Mouse (Mus musculus) megakaryocyte, embryonic 14.5 days (primary cell): Measurements from ENCODE around the gene Slc4a1. TPM values are rescaled to one million over a fixed set of nuclear protein-coding genes. Genes with fewer than 3 reads are reported as not detected.

Experiments
- H3K27me3 ChIP-seq: replicated peaks from 2 replicates; pipeline ENCODE3; 2012; ENCODE audit warnings: inconsistent platforms
- H3K36me3 ChIP-seq: replicated peaks from 2 replicates; pipeline ENCODE3; 2012; ENCODE audit warnings: low read length, inconsistent platforms, mixed read lengths
- H3K4me1 ChIP-seq: 2 replicates; pipeline ENCODE4 v1.6.1; 2012; ENCODE audit warnings: inconsistent platforms
- H3K4me3 ChIP-seq: replicated peaks from 2 replicates; pipeline ENCODE3; 2012; ENCODE audit warnings: moderate library complexity, mild to moderate bottlenecking, inconsistent platforms
- H3K9me3 ChIP-seq: 2 replicates; pipeline ENCODE4 v1.6.1; 2012; ENCODE audit warnings: inconsistent platforms
- FLI1 ChIP-seq: IDR thresholded peaks from 2 replicates; pipeline ENCODE4 v1.6.1; 2012; ENCODE audit warnings: low read length, inconsistent platforms, mixed read lengths
- GATA1 ChIP-seq: IDR thresholded peaks from 3 replicates; pipeline ENCODE4 v1.6.1; 2012; ENCODE audit warnings: mixed read lengths, low read length, inconsistent platforms, borderline replicate concordance
- polyA plus RNA-seq: library from polyadenylated mRNA; stranded (reverse); fragments of >175 nt; gene quantifications from 2 replicates; pipeline ENCODE4 v1.2.3, GENCODE M21; 2012; ENCODE audit warnings: low replicate concordance; ENCODE audit not compliant: insufficient read depth

Gene Slc4a1
- polyA plus RNA-seq, 1 experiment: 0.13 TPM

DNA sequence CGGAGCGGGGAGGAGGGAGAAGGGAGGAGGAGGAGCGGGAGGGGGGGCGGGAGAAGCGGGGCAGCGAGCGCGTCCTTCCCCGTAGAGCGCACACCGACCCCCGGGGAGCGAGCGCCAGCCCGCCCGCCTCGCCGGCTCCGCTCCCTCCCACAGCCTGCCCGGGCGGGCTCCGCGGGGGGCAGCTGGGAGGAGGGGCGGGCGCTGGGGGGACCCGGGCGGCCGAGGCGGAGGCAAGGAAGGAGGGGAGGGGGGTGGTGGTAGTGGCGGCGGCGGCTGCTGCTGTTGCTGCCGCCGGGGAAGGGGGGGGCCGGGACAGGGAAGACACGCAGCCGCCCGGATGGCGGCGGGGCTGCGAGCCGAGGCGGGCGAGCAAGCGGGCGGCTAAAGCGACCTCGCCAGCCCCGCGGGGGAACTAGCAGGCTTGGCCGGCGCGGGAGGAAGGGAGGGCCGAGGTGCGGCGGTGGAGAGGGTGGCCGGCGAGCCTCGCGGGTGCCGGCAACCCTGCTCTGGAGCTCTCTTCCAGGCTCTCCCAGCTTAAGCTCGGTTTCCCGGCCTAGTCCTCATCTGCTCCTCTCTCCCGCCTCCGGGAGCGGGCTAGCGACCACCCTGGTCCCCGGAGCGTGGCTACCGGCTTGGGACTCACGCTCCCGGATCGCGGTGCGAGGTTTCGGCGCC is 48.0 kb downstream of the Slc4a1 start:
- peak overlapping the region; percentile 92 for H3K4me3 ChIP-seq
- H3K9me3 ChIP-seq: no peaks in the 10 kb centered on the region
- H3K4me1 ChIP-seq: peaks cover 44% of the 10 kb centered on the region
- H3K36me3 ChIP-seq: peaks cover 31% of the 10 kb centered on the region
- H3K27me3 ChIP-seq: peaks cover 12% of the 10 kb centered on the region
- no peak for TF ChIP-seq FLI1
- TF ChIP-seq GATA1: no peak

DNA sequence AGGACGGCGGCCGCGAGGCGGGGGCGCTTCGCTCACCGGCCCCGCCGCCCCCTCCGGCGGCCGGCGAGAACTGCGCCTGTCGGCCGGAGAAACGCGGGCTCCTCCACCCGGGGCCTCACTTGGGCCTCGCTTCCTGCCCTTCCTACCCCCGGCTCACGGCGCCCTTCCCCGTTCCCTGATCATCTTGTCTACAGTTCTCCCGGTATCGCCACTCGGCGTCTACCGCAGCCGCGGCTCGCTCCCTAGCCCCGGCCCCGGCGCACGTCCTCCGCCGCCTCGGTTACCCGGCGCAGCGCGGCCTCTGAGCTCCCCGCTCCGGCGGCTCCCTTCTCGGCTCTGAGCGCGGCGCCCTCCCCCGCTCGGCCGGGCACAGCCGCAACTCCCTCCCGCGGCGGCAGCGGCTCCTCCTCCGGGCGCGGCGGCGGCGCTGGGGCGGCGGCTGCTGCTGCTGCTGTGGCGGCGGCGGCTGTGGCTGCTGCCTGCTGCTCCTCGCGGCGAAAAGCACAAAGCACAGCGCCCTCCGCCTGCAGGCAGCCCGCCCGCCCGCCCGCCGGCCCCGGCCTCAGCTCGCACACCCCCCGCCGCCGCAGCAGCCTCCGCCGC is 48.6 kb downstream of the Slc4a1 start:
- no peaks in the 10 kb centered on the region for H3K9me3 ChIP-seq
- H3K27me3 ChIP-seq: peaks cover 8% of the 10 kb centered on the region
- peaks cover 37% of the 10 kb centered on the region for H3K36me3 ChIP-seq
- H3K4me1 ChIP-seq: peaks cover 50% of the 10 kb centered on the region
- TF ChIP-seq FLI1 (no peak), GATA1 (no peak)
- H3K4me3 ChIP-seq: peak overlapping the region; percentile 92

DNA sequence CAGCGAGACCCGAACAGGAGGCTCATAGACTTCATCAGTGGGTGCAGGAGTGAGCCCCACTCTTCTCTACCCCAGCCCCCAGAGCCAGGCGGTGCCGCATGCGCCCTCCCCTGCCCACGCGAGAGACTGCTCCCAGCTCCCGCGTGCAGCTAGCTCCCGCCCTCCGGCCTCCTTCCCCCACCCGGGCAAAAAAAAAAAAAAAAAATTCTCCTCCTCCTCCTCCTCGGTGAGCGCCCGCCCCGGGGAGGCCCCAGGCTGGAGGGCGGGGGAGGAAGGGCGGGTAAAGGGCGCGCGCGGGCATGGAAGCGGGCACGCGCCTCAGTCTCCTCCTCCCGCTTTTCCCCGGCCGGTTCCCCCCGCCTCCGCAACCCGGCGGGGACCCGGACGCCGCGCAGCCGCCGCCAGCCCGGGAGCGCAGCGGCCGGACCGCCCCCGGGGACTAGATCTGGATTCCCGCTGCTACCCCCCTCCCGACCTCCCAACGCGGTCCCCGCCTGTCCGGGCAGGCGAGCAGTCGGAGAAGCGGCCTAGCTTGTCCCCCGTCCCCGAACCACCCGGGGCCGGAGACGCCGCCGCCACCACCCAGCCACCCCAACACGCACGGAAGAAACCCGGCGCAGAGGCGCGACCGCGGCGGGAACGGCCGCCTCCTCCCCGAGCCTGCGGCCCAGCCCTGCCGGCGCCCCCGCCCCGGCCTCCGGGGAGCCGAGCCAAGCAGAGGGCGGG is 49.3 kb downstream of the Slc4a1 start:
- peaks cover 57% of the 10 kb centered on the region for H3K4me1 ChIP-seq
- no peak for TF ChIP-seq GATA1
- peaks cover 5% of the 10 kb centered on the region for H3K27me3 ChIP-seq
- H3K36me3 ChIP-seq: peaks cover 44% of the 10 kb centered on the region
- no peaks in the 10 kb centered on the region for H3K9me3 ChIP-seq
- H3K4me3 ChIP-seq: peak overlapping the region; percentile 92

DNA sequence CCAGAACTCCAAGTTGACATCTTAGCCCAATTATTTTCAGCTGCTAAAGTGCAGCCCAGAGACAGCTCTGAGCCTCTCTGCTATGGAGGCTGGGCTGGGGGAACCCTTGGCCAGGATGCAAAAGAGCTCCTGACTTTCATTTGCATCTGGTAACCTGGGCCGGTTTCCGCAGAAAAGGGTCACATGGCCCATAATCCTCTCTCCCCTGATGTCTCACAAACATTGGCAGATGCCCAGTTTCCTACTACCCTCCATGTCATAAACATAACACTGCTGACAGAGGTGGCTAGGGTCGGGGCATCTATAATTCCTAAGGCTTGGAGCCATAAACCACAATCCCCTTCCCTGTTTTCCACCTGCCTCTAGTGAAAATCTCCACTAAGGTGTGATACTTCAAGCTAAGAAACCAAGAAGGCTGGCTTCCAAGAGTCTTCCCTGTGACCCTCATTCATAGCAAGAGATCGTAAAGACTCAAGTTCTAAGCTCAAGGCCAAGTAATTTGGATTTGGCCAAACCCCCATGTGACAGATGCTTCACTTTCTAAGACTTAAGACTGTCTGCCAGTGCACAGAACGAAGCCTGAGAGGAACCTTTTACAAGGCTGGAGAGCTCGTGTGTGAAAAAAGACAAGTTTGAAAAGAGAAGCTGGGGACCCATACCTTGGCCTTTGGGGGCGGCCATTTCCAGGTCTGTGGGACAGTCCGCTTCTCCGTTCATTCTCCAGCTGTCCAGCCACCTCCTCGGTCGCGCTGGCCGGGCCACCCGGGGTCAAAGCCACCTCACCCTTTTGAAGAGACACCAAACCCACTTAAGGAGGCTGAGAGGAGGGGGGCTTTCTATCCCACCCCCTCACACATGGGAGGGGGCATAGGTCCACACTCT is 50.1 kb downstream of the Slc4a1 start:
- Histone ChIP-seq H3K9me3 (no peaks in the 10 kb centered on the region), H3K27me3 (peaks cover 5% of the 10 kb centered on the region), H3K36me3 (peaks cover 52% of the 10 kb centered on the region), H3K4me1 (peaks cover 65% of the 10 kb centered on the region), H3K4me3 (peak overlapping the region; percentile 92)
- no peak for TF ChIP-seq GATA1
- no peak for TF ChIP-seq FLI1

DNA sequence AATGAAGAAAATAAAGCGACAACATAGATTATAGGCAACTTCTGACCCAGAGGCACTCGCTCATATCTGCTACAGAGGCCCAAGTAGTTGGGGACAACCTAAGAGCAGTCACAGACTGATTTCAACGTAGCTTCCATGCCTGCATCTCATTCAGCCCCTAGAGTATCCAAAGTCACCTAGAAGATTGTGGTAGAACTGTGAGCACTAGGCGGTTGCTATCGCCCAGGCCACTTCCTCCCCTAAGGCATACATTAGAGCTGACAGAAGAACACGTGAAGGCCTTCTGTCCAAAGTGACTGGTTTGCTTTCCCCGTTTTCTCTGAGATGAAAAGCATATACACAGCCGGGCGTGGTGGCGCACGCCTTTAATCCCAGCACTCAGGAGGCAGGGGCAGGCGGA is 51.7 kb downstream of the Slc4a1 start:
- Histone ChIP-seq H3K36me3 (peaks cover 68% of the 10 kb centered on the region), H3K9me3 (no peaks in the 10 kb centered on the region), H3K4me1 (peaks cover 69% of the 10 kb centered on the region), H3K4me3 (no peak overlapping the region), H3K27me3 (no peaks in the 10 kb centered on the region)
- TF ChIP-seq GATA1 (no peak), FLI1 (no peak)

DNA sequence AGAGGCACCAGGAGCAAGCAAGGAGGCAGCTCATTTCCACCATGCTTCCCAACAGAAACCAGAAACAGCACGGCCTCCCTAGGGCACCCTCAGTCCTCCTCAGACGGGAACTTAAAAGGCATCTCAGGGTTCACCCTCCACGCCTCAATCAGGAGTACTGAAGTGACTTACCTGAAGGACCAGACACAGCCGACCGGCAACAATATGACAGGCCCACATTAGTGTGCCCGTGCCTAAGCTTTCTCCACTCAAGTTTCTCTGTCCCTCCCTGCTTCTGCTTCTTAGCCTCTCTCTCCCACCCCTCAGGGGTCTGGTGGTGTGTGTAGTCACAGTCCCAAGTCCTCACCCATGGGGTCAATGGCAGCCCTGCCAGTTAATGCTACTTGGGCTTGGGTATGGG is 53.4 kb downstream of the Slc4a1 start:
- H3K4me1 ChIP-seq: peaks cover 87% of the 10 kb centered on the region
- no peak for TF ChIP-seq FLI1
- no peak for TF ChIP-seq GATA1
- no peaks in the 10 kb centered on the region for H3K27me3 ChIP-seq
- no peak overlapping the region for H3K4me3 ChIP-seq
- no peaks in the 10 kb centered on the region for H3K9me3 ChIP-seq
- peaks cover 83% of the 10 kb centered on the region for H3K36me3 ChIP-seq

DNA sequence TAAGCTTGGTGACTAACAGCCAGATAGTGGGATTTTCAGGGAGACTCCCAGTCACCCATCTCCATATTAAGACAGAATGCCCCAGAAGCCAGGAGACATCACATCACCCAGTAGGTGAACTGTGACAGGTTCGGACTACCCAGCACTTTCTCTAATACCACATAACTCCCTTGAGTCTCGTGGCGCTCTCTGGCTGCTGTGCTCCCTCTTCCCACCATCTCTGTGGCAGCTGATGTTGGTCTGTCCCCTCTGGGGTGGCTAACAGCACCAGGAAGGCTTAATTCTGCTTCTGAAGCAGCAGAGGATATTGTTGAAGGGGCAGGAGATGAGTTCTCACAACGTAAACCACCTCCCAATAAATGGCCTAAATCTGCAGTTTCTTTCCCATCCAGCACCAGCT is 54.0 kb downstream of the Slc4a1 start:
- H3K36me3 ChIP-seq: peaks cover 89% of the 10 kb centered on the region
- H3K27me3 ChIP-seq: no peaks in the 10 kb centered on the region
- TF ChIP-seq FLI1: no peak
- TF ChIP-seq GATA1: no peak
- H3K4me3 ChIP-seq: no peak overlapping the region
- no peaks in the 10 kb centered on the region for H3K9me3 ChIP-seq
- peaks cover 88% of the 10 kb centered on the region for H3K4me1 ChIP-seq

DNA sequence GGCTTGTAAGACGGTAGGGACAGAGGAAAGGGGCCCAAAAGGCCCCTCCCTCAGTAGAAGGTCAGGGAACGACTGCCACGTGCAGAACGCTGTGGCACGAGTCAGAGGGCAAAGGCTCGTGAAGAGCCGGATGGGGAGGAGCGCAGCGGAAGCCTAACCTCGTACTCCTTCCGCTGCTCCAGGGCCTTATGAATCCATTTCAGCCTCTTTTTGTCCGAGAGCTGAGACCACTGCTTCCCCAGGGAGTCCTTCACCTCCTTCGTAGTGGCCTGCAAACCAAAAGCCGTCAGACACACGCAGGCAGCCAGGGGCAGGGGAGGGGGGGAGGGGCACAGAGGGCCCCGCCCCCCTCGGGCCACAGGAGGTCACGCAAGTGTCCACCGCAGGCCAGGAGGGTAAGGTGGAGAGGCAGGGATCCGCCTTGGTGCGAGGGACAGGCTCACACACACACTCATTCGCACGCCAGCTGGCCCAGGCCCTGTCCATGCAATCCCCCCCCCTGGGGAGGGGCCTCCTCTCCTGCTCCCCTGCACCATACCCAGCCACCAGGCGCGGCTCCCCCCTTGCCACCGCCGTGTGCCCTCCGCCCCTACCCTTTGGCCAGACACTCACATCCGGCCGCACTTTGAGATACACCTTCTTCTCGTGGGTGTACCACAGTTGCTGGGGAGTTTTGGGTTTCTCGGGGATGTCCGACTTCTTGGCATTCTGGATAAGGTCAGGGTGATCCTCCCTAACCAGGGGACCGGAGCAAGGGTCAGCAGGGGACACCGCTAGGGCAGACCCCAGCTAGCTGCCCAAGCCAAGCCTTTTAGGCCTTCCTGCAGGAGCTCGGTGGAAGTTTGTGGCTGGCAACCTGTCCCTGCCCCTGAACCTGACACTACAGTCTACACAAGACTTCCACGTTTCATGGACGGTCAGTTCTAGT is 55.0 kb downstream of the Slc4a1 start:
- Histone ChIP-seq H3K4me1 (peaks cover 92% of the 10 kb centered on the region), H3K27me3 (no peaks in the 10 kb centered on the region), H3K9me3 (no peaks in the 10 kb centered on the region), H3K36me3 (peaks cover 98% of the 10 kb centered on the region), H3K4me3 (no peak overlapping the region)
- TF ChIP-seq GATA1 (no peak), FLI1 (no peak)
